Mouse (Mus musculus) midbrain, embryonic 11.5 days (tissue): Measurements from ENCODE around the gene Uba6. TPM values are rescaled to one million over a fixed set of nuclear protein-coding genes. Genes with fewer than 3 reads are reported as not detected.

ENCODE experiments used
- ATAC-seq: fragments of 200-750 bp; cut with Nextera tagmentation; 2 replicates; pipeline ENCODE4 v1.8.0; 2017; ENCODE audit warnings: moderate TSS enrichment, moderate library complexity; ENCODE audit not compliant: low FRiP score
- DNase-seq: peaks from one replicate; pipeline ENCODE4 v3.0.0; 2015; ENCODE audit warnings: low spot score; ENCODE audit errors: missing footprints
- H3K27ac ChIP-seq: fragments of 300-500 bp; sonication (generic); 2 replicates; pipeline ENCODE4 v1.5.1; 2014; ENCODE audit warnings: low read depth, low read length
- H3K27me3 ChIP-seq: fragments of 300-500 bp; sonication (generic); 2 replicates; pipeline ENCODE4 v1.6.1; 2014; ENCODE audit warnings: mild to moderate bottlenecking, low read length, moderate library complexity, mixed read lengths; ENCODE audit not compliant: control insufficient read depth, insufficient read depth
- H3K36me3 ChIP-seq: fragments of 300-500 bp; sonication (generic); 2 replicates; pipeline ENCODE4 v1.6.1; 2014; ENCODE audit warnings: mild to moderate bottlenecking, low read length, moderate library complexity, mixed read lengths; ENCODE audit not compliant: control insufficient read depth, insufficient read depth
- H3K4me1 ChIP-seq: fragments of 300-500 bp; sonication (generic); 2 replicates; pipeline ENCODE4 v1.6.1; 2014; ENCODE audit warnings: low read length; ENCODE audit not compliant: control insufficient read depth, insufficient read depth
- H3K4me2 ChIP-seq: fragments of 300-500 bp; sonication (generic); 2 replicates; pipeline ENCODE4 v1.6.1; 2014; ENCODE audit warnings: mild to moderate bottlenecking, moderate library complexity
- H3K4me3 ChIP-seq: fragments of 300-500 bp; sonication (generic); 2 replicates; pipeline ENCODE4 v1.5.1; 2014; ENCODE audit warnings: low read depth, low read length
- H3K9ac ChIP-seq: fragments of 300-500 bp; sonication (generic); 2 replicates; pipeline ENCODE4 v1.6.1; 2014; ENCODE audit warnings: low read length
- H3K9me3 ChIP-seq: fragments of 300-500 bp; sonication (generic); 2 replicates; pipeline ENCODE4 v1.6.1; 2016; ENCODE audit warnings: low read length; ENCODE audit not compliant: control insufficient read depth
- WGBS: fragments of 180-500 bp; shearing (Covaris S2); extraction: QIAGEN DNeasy Blood & Tissue Kit; methylation state at CpG from one replicate; pipeline ENCODE4 v1.1.7; 2014; 5-methylcytosine and 5-hydroxymethylcytosine counted together
- polyA plus RNA-seq: library from polyadenylated mRNA; unstranded; fragments of >200 nt; fragmentation: Nextera tagmentation; extraction: Ambion mirVana; gene quantifications from 2 replicates; pipeline ENCODE4 v1.2.1, GENCODE M21; 2014

Uba6 gene
- polyA plus RNA-seq: 25.4 and 26.9 TPM in 2 replicates

GRCm38 (mm10) chr5:86172449-86173161 is at the start of gene Uba6:
Gene Uba6, minus strand, starts transcription at chr5:86172803.
- peak within 1 kb of the TSS; percentile 80 for H3K4me3 ChIP-seq
- H3K4me1 ChIP-seq: peaks cover 3% of the 10 kb centered on the region; the same call in 1 of the 2 replicates
- H3K9ac ChIP-seq: peak within 1 kb of the TSS; percentile 83
- DNase-seq (peak; percentile 100), ATAC-seq (peak; percentile 99)
- 0% methylated on average over 55 of the region's 67 CpGs for WGBS
- H3K9me3 ChIP-seq: no peaks in the 10 kb centered on the region
- no peaks in the 10 kb centered on the region for H3K36me3 ChIP-seq
- no peaks in the 10 kb centered on the region for H3K27me3 ChIP-seq
- H3K27ac ChIP-seq: peak within 1 kb of the TSS; percentile 88
- H3K4me2 ChIP-seq: peak within 1 kb of the TSS; percentile 80

GRCm38 (mm10) chr5:86197801-86198200 is 25.2 kb upstream of the Uba6 start, which contains the start of gene Gnrhr:
Gene Gnrhr, minus strand, starts transcription at chr5:86197901.
- no peak for DNase-seq
- Histone ChIP-seq H3K36me3 (no peaks in the 10 kb centered on the region), H3K27ac (no peak within 1 kb of the TSS), H3K4me1 (no peaks in the 10 kb centered on the region), H3K9me3 (no peaks in the 10 kb centered on the region), H3K27me3 (no peaks in the 10 kb centered on the region), H3K9ac (no peak within 1 kb of the TSS), H3K4me3 (no peak within 1 kb of the TSS), H3K4me2 (no peak within 1 kb of the TSS)
- 92% methylated on average over 10 of the region's 10 CpGs for WGBS
- ATAC-seq: no peak

GRCm38 (mm10) chr5:86191356-86191755 is 18.8 kb upstream of the Uba6 start:
- 21% methylated on average over 4 of the region's 4 CpGs for WGBS
- no peak overlapping the region for H3K4me2 ChIP-seq
- no peak overlapping the region for H3K27ac ChIP-seq
- H3K9me3 ChIP-seq: no peaks in the 10 kb centered on the region
- DNase-seq (peak; percentile 93), ATAC-seq (peak; percentile 74)
- H3K4me3 ChIP-seq: no peak overlapping the region
- no peaks in the 10 kb centered on the region for H3K27me3 ChIP-seq
- H3K4me1 ChIP-seq: no peaks in the 10 kb centered on the region
- no peaks in the 10 kb centered on the region for H3K36me3 ChIP-seq
- no peak overlapping the region for H3K9ac ChIP-seq

- no peak overlapping the region for H3K9ac ChIP-seq
- no peak overlapping the region for H3K4me2 ChIP-seq
- no peak for DNase-seq
- no peaks in the 10 kb centered on the region for H3K36me3 ChIP-seq
- WGBS: 21% methylated on average over 5 of the region's 5 CpGs
- H3K27ac ChIP-seq: no peak overlapping the region
- ATAC-seq: no peak
- no peaks in the 10 kb centered on the region for H3K4me1 ChIP-seq
- no peaks in the 10 kb centered on the region for H3K9me3 ChIP-seq
- no peaks in the 10 kb centered on the region for H3K27me3 ChIP-seq
- H3K4me3 ChIP-seq: no peak overlapping the region
Measured at GRCm38 (mm10) chr5:86190770-86191169, 18.2 kb upstream of the Uba6 start.

GRCm38 (mm10) chr5:86190290-86190689 is 17.7 kb upstream of the Uba6 start:
- Histone ChIP-seq H3K4me3 (no peak overlapping the region), H3K36me3 (no peaks in the 10 kb centered on the region), H3K27ac (no peak overlapping the region), H3K27me3 (no peaks in the 10 kb centered on the region), H3K9ac (no peak overlapping the region), H3K9me3 (no peaks in the 10 kb centered on the region), H3K4me1 (no peaks in the 10 kb centered on the region), H3K4me2 (no peak overlapping the region)
- ATAC-seq: no peak
- WGBS: 42% methylated on average over 15 of the region's 15 CpGs
- no peak for DNase-seq

GRCm38 (mm10) chr5:86187441-86187840 is 14.8 kb upstream of the Uba6 start:
- WGBS: 82% methylated on average over 6 of the region's 6 CpGs
- no peak overlapping the region for H3K4me3 ChIP-seq
- no peak overlapping the region for H3K4me2 ChIP-seq
- H3K4me1 ChIP-seq: no peaks in the 10 kb centered on the region
- ATAC-seq: no peak
- no peaks in the 10 kb centered on the region for H3K9me3 ChIP-seq
- no peaks in the 10 kb centered on the region for H3K27me3 ChIP-seq
- DNase-seq: no peak
- H3K9ac ChIP-seq: no peak overlapping the region
- no peak overlapping the region for H3K27ac ChIP-seq
- H3K36me3 ChIP-seq: no peaks in the 10 kb centered on the region

GRCm38 (mm10) chr5:86173778-86174177 is 1.2 kb upstream of the Uba6 start:
- Histone ChIP-seq H3K4me2 (no peak overlapping the region), H3K9ac (no peak overlapping the region), H3K36me3 (no peaks in the 10 kb centered on the region), H3K4me3 (no peak overlapping the region), H3K9me3 (no peaks in the 10 kb centered on the region), H3K4me1 (peaks cover 3% of the 10 kb centered on the region; the same call in 1 of the 2 replicates), H3K27ac (no peak overlapping the region), H3K27me3 (no peaks in the 10 kb centered on the region)
- DNase-seq (no peak), ATAC-seq (no peak)
- 52% methylated on average over 2 of the region's 2 CpGs for WGBS

GRCm38 (mm10) chr5:86172088-86172448 is 535 bp downstream of the Uba6 start:
- ATAC-seq (no peak), DNase-seq (no peak)
- Histone ChIP-seq H3K4me2 (peak overlapping the region; percentile 80), H3K27ac (peak overlapping the region; percentile 88), H3K36me3 (no peaks in the 10 kb centered on the region), H3K9me3 (no peaks in the 10 kb centered on the region), H3K4me3 (peak overlapping the region; percentile 80), H3K4me1 (peaks cover 3% of the 10 kb centered on the region; the same call in 1 of the 2 replicates), H3K27me3 (no peaks in the 10 kb centered on the region), H3K9ac (peak overlapping the region; percentile 83)
- 1% methylated on average over 15 of the region's 15 CpGs for WGBS

GRCm38 (mm10) chr5:86129828-86130227 is 42.8 kb downstream of the Uba6 start:
- no peak for DNase-seq
- H3K4me1 ChIP-seq: no peaks in the 10 kb centered on the region
- no peak overlapping the region for H3K4me3 ChIP-seq
- H3K4me2 ChIP-seq: no peak overlapping the region
- ATAC-seq: no peak
- no peaks in the 10 kb centered on the region for H3K9me3 ChIP-seq
- no peaks in the 10 kb centered on the region for H3K27me3 ChIP-seq
- no peak overlapping the region for H3K9ac ChIP-seq
- H3K27ac ChIP-seq: no peak overlapping the region
- no peaks in the 10 kb centered on the region for H3K36me3 ChIP-seq
